9 mouse cellular contexts compared by ENCODE assay signal in the genomic region with DNA sequence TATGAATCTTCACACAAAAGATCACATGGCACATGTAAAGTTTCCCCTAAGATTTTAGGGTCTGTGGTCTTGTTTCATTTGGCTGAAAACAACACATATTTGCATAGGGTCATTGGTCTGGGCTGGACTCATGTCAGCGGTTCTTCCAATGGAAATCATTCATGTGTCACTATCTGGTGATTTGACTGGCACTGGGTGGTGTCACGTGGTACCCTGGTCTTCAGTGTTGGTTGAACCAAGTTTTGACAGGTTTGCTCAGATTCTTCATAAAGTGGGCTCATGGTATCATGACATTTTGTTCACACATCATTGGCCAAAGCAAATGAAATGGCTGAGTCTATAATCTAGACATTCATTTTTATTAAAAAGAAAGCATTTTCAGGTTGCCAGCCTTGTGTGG. TPM values are rescaled to one million over a fixed set of nuclear protein-coding genes. Genes with fewer than 3 reads are reported as not detected.
DNase-seq lines count a peak whose midpoint lies in the region; ATAC-seq and TF ChIP-seq lines count a peak whose summit lies in the region.
"Had no signal": no experiment of that assay in that cellular context is flagged by ENCODE, and none has a peak within 500 bp of the region (broad histone marks: within the 10 kb centered on the region; RNA-seq: fewer than 3 reads in every experiment).

No protein-coding gene starts in this region.

- H3K4me3 ChIP-seq in heart, embryonic 15.5 days = 0 out of 2 replicates have a peak overlapping the region, but pooled peaks have one; percentile 61
- H3K4me3 ChIP-seq in neural tube, embryonic 11.5 days (ENCODE audit: low read depth, low read length) = no peak overlapping the region; the same call in 1 of the 2 replicates
- no peak overlapping the region for H3K4me3 ChIP-seq in intestine, postnatal 0 days (ENCODE audit: low read depth, low read length)
- peak overlapping the region; percentile 44 for H3K4me3 ChIP-seq in myocyte
- H3K4me3 ChIP-seq in layer of hippocampus, adult 2 months = no peak overlapping the region

- intact Hi-C loops in heart, postnatal 14 days (cut with DNase I) = loop anchor here (5.0 to 10.0 kb wide), 2 partner anchors 160 to 273 kb away; partner anchors contain the start of genes Ercc8, Ndufaf2 and Smim15

- H3K4me2 ChIP-seq in heart, embryonic 15.5 days = peak overlapping the region; percentile 94; the same call in 1 of the 2 replicates
- peak overlapping the region; percentile 70 for H3K4me2 ChIP-seq in neural tube, embryonic 11.5 days (ENCODE audit: low read depth)
- H3K4me2 ChIP-seq in intestine, postnatal 0 days (replicated peaks; ENCODE audit: low read depth) = 0 out of 2 replicates have a peak overlapping the region, but pooled peaks have one; percentile 99
- H3K4me2 ChIP-seq in myocyte (ENCODE audit: low read depth) = peak overlapping the region; percentile 74

- no peak for TF ChIP-seq POLR2A in myocyte (IDR thresholded peaks at IDR 0.05; ENCODE audit: insufficient read length, low read depth)

- H3ac ChIP-seq in myocyte (ENCODE audit: control insufficient read depth, insufficient read length) = no peak overlapping the region

- peaks cover 11% of the 10 kb centered on the region for H3K79me2 ChIP-seq in myocyte (ENCODE audit: control insufficient read depth, insufficient read depth)

- 81% methylated on average over 2 of the region's 2 CpGs for WGBS in heart, embryonic 15.5 days
- 91% methylated on average over 2 of the region's 2 CpGs for WGBS in neural tube, embryonic 11.5 days
- 93% methylated on average over 2 of the region's 2 CpGs for WGBS in intestine, postnatal 0 days

- H3K9me3 ChIP-seq in heart, embryonic 15.5 days (replicated peaks) = no peaks in the 10 kb centered on the region
- H3K9me3 ChIP-seq in neural tube, embryonic 11.5 days (ENCODE audit: control insufficient read depth, low read length) = no peaks in the 10 kb centered on the region
- no peaks in the 10 kb centered on the region for H3K9me3 ChIP-seq in intestine, postnatal 0 days (ENCODE audit: control insufficient read depth)

- no peak for DNase-seq in heart, postnatal 14 days
- no peak for DNase-seq in neural tube, embryonic 11.5 days (ENCODE audit: low spot score)
- no peak for DNase-seq in neural tube, embryonic 10.5 days (ENCODE audit: extremely low spot score, low spot score)
- no peak for DNase-seq in MN1 (ENCODE audit: low spot score)
- no peak for DNase-seq in layer of hippocampus, adult 2 months (ENCODE audit: low spot score in 2 of 2)
- DNase-seq: kidney, adult 11 months had no signal

- H3K27me3 ChIP-seq in heart, embryonic 15.5 days = peaks cover 56% of the 10 kb centered on the region
- H3K27me3 ChIP-seq in neural tube, embryonic 11.5 days (ENCODE audit: control insufficient read depth, insufficient read depth, low read length) = no peaks in the 10 kb centered on the region
- no peaks in the 10 kb centered on the region for H3K27me3 ChIP-seq in intestine, postnatal 0 days (replicated peaks; ENCODE audit: control insufficient read depth, insufficient read depth, low read length)
- no peaks in the 10 kb centered on the region for H3K27me3 ChIP-seq in myocyte (ENCODE audit: control insufficient read depth, insufficient read depth, insufficient read length)

- H3K9ac ChIP-seq in heart, embryonic 15.5 days = no peak overlapping the region
- no peak overlapping the region for H3K9ac ChIP-seq in neural tube, embryonic 11.5 days (ENCODE audit: low read length)
- H3K9ac ChIP-seq in intestine, postnatal 0 days (ENCODE audit: low read depth, low read length) = no peak overlapping the region

- TF ChIP-seq CTCF in intestine, postnatal 0 days (IDR thresholded peaks at IDR 0.05; ENCODE audit: low read depth) = no peak
- TF ChIP-seq CTCF in layer of hippocampus, adult 2 months (conservative IDR thresholded peaks at IDR 0.05) = no peak

- no peaks in the 10 kb centered on the region for H3K36me3 ChIP-seq in heart, embryonic 15.5 days
- no peaks in the 10 kb centered on the region for H3K36me3 ChIP-seq in neural tube, embryonic 11.5 days (ENCODE audit: control insufficient read depth, insufficient read depth, low read length)
- H3K36me3 ChIP-seq in intestine, postnatal 0 days (ENCODE audit: control insufficient read depth, insufficient read depth) = no peaks in the 10 kb centered on the region
- no peaks in the 10 kb centered on the region for H3K36me3 ChIP-seq in myocyte (ENCODE audit: control insufficient read depth, insufficient read depth)

- no peak for ATAC-seq in heart, embryonic 15.5 days (replicated peaks; ENCODE audit: insufficient number of reproducible peaks, insufficient read depth, low FRiP score, low read depth)
- ATAC-seq in neural tube, embryonic 11.5 days (ENCODE audit: insufficient read depth, low FRiP score, low TSS enrichment) = no peak
- ATAC-seq in intestine, postnatal 0 days = no peak

- no peak overlapping the region for H3K27ac ChIP-seq in heart, embryonic 15.5 days
- H3K27ac ChIP-seq in neural tube, embryonic 11.5 days (ENCODE audit: low read depth, low read length) = no peak overlapping the region
- H3K27ac ChIP-seq in intestine, postnatal 0 days (ENCODE audit: low read depth, low read length) = no peak overlapping the region
- H3K27ac ChIP-seq in layer of hippocampus, adult 2 months = no peak overlapping the region

- peaks cover 14% of the 10 kb centered on the region for H3K4me1 ChIP-seq in heart, embryonic 15.5 days (replicated peaks)
- peaks cover 2% of the 10 kb centered on the region; the same call in 1 of the 2 replicates for H3K4me1 ChIP-seq in neural tube, embryonic 11.5 days (ENCODE audit: control insufficient read depth, insufficient read depth, low read length)
- H3K4me1 ChIP-seq in intestine, postnatal 0 days (replicated peaks; ENCODE audit: control insufficient read depth, insufficient read depth, low read length) = no peaks in the 10 kb centered on the region

TF ChIP-seq in myocyte, 11 proteins besides CTCF, POLR2A, EP300 and RAD21:
- TF ChIP-seq CEBPB (IDR thresholded peaks at IDR 0.05; ENCODE audit: insufficient read depth, poor library complexity, severe bottlenecking) (no peak), MYOD1 (IDR thresholded peaks at IDR 0.05; ENCODE audit: control insufficient read depth in 1 of 3, insufficient read length in 2 of 3, low read depth in 2 of 3) (no peak)

RNA-seq across cellular contexts. Expression of gene Depdc1b, which starts 1.3 kb away (rescaled TPM):
- polyA plus RNA-seq in heart, embryonic 15.5 days (2015; fragmentation: Nextera tagmentation; extraction: Ambion mirVana) = 3.2 and 6.0 TPM in 2 replicates
- 1 to 10 TPM in 1 of 2 experiments, under 1 TPM in 1; 0.88 to 2.1 TPM for total RNA-seq in heart, postnatal 14 days (2021)
- 12.3 and 14.8 TPM in 2 replicates for polyA plus RNA-seq in neural tube, embryonic 11.5 days (2014; fragmentation: Nextera tagmentation; extraction: Ambion mirVana)
- polyA plus RNA-seq in intestine, postnatal 0 days (2015; fragmentation: Nextera tagmentation; extraction: Ambion mirVana) = 1.3 and 1.6 TPM in 2 replicates
- 3.7 TPM for polyA plus RNA-seq in myocyte (2012; fragmentation: generic; extraction: Trizol)
- under 1 TPM; 0.33 to 0.34 TPM for total RNA-seq in layer of hippocampus, adult 2 months (2021)

Comparison
In these comparisons a context has a peak if more than half of its experiments do, and no peak if none do; other contexts are left out.
1. H3K4me3 ChIP-seq: peak in heart, embryonic 15.5 days (single experiment) and myocyte (single experiment); none in neural tube, embryonic 11.5 days (single experiment), intestine, postnatal 0 days (single experiment) and layer of hippocampus, adult 2 months (single experiment).
2. Peak in every context shown above with its lines, with median percentiles within 50 percentile points of each other: H3K4me2 ChIP-seq.